Mouse (Mus musculus) heart, adult 2 months (tissue): ENCODE results near the gene Serpinb1a.

Experiments
- CTCF ChIP-seq: fragments of 200-600 bp; IDR thresholded peaks from 2 replicates; pipeline ENCODE4 v1.8.1; 2022; ENCODE audit warnings: antibody characterized with exemption, mild to moderate bottlenecking, moderate library complexity
- EP300 ChIP-seq: fragments of 200-500 bp; IDR thresholded peaks from 2 replicates; pipeline ENCODE4 v1.6.1; 2011; ENCODE audit warnings: low read depth, low read length, control low read depth; ENCODE audit not compliant: insufficient read depth
- POLR2A ChIP-seq: fragments of 200-500 bp; IDR thresholded peaks from 2 replicates; pipeline ENCODE4 v1.6.1; 2011; ENCODE audit warnings: mild to moderate bottlenecking, low read depth, low read length, control low read depth; ENCODE audit not compliant: insufficient read depth

DNA sequence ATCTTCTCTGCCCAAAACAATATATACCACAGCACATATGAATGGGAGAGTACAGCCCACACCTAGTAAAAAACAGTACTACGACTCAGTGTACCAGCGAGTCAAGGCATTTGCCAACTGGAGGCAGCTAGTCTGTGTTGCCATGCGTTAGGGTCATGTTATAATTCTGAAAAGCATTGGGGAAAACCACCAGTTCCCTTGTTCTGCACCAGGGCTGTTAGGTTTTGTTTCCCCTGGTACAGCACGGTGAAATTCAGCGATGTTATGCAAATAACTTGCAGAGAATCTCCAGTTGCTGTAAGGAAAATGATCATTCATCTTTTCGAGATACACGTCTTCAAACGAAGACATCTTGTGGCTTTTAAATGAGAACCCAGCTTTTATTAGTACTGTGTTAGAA lies 25.4 kb downstream of the Serpinb1a start:
- no peak for TF ChIP-seq POLR2A
- no peak for TF ChIP-seq CTCF
- no peak for TF ChIP-seq EP300
